Mouse (Mus musculus) lung, embryonic 16.5 days (tissue): ENCODE data around the gene Bcl11b. TPM values are rescaled to one million over a fixed set of nuclear protein-coding genes. Genes with fewer than 3 reads are reported as not detected.

ENCODE experiments used
- ATAC-seq: fragments of 200-750 bp; cut with Nextera tagmentation; 2 replicates; pipeline ENCODE4 v1.8.0; 2017; ENCODE audit warnings: low read depth, mild to moderate bottlenecking, moderate library complexity
- H3K27ac ChIP-seq: fragments of 300-500 bp; sonication (generic); 2 replicates; pipeline ENCODE4 v1.5.1; 2014; ENCODE audit warnings: mild to moderate bottlenecking, control low read depth, low read length
- H3K27me3 ChIP-seq: fragments of 300-500 bp; sonication (generic); 2 replicates; pipeline ENCODE4 v1.6.1; 2014; ENCODE audit warnings: low read depth, low read length, mixed read lengths; ENCODE audit not compliant: control insufficient read depth, insufficient read depth
- H3K36me3 ChIP-seq: fragments of 300-500 bp; sonication (generic); 2 replicates; pipeline ENCODE4 v1.6.1; 2014; ENCODE audit warnings: low read length; ENCODE audit not compliant: control insufficient read depth, insufficient read depth
- H3K4me1 ChIP-seq: fragments of 300-500 bp; sonication (generic); replicated peaks from 2 replicates; pipeline ENCODE4 v1.6.1; 2014; ENCODE audit warnings: low read length, mixed read lengths; ENCODE audit not compliant: control insufficient read depth, insufficient read depth
- H3K4me2 ChIP-seq: fragments of 300-500 bp; sonication (generic); 2 replicates; pipeline ENCODE4 v1.6.1; 2014; ENCODE audit warnings: low read depth, low read length, control low read depth
- H3K4me3 ChIP-seq: fragments of 300-500 bp; sonication (generic); 2 replicates; pipeline ENCODE4 v1.5.1; 2014; ENCODE audit warnings: mild to moderate bottlenecking, low read length, control low read depth
- H3K9ac ChIP-seq: fragments of 300-500 bp; sonication (generic); 2 replicates; pipeline ENCODE4 v1.6.1; 2014; ENCODE audit warnings: low read length, control low read depth
- H3K9me3 ChIP-seq: fragments of 300-500 bp; sonication (generic); 2 replicates; pipeline ENCODE4 v1.6.1; 2016; ENCODE audit warnings: low read length; ENCODE audit not compliant: control insufficient read depth
- WGBS: fragments of 180-500 bp; shearing (Covaris S2); extraction: QIAGEN DNeasy Blood & Tissue Kit; methylation state at CpG from one replicate; pipeline ENCODE4 v1.1.7; 2014; 5-methylcytosine and 5-hydroxymethylcytosine counted together
- polyA plus RNA-seq: library from polyadenylated mRNA; unstranded; fragments of >200 nt; fragmentation: Nextera tagmentation; extraction: Ambion mirVana; gene quantifications from 2 replicates; pipeline ENCODE4 v1.2.1, GENCODE M21; 2015

Gene Bcl11b
- polyA plus RNA-seq, 1 experiment from 2014 or later: 2.1 TPM

- Histone ChIP-seq H3K4me1 (peaks cover 31% of the 10 kb centered on the region), H3K9me3 (no peaks in the 10 kb centered on the region), H3K9ac (no peak overlapping the region), H3K27me3 (peaks cover 9% of the 10 kb centered on the region), H3K4me2 (no peak overlapping the region), H3K36me3 (no peaks in the 10 kb centered on the region), H3K27ac (no peak overlapping the region), H3K4me3 (no peak overlapping the region)
- WGBS: 55% methylated on average over 8 of the region's 8 CpGs
- ATAC-seq: no peak
Measured at GRCm38 (mm10) chr12:107977086-107977485, 26.3 kb downstream of the Bcl11b start.

- H3K27me3 ChIP-seq: peaks cover 9% of the 10 kb centered on the region
- H3K9me3 ChIP-seq: no peaks in the 10 kb centered on the region
- ATAC-seq: no peak
- no peaks in the 10 kb centered on the region for H3K36me3 ChIP-seq
- no peak overlapping the region for H3K9ac ChIP-seq
- WGBS: 34% methylated on average over 22 of the region's 22 CpGs
- no peak overlapping the region for H3K27ac ChIP-seq
- peaks cover 31% of the 10 kb centered on the region for H3K4me1 ChIP-seq
- H3K4me2 ChIP-seq: 0 out of 2 replicates have a peak overlapping the region, but pooled peaks have one; percentile 21
- H3K4me3 ChIP-seq: no peak overlapping the region
Measured at GRCm38 (mm10) chr12:107976571-107977001, 26.8 kb downstream of the Bcl11b start.

- H3K4me1 ChIP-seq: peaks cover 31% of the 10 kb centered on the region
- no peak overlapping the region for H3K4me3 ChIP-seq
- WGBS: 30% methylated on average over 14 of the region's 14 CpGs
- H3K27ac ChIP-seq: no peak overlapping the region
- H3K27me3 ChIP-seq: peaks cover 9% of the 10 kb centered on the region
- H3K36me3 ChIP-seq: no peaks in the 10 kb centered on the region
- no peak for ATAC-seq
- H3K9ac ChIP-seq: no peak overlapping the region
- no peaks in the 10 kb centered on the region for H3K9me3 ChIP-seq
- 0 out of 2 replicates have a peak overlapping the region, but pooled peaks have one; percentile 21 for H3K4me2 ChIP-seq
Measured at GRCm38 (mm10) chr12:107975897-107976570, 27.4 kb downstream of the Bcl11b start.

- ATAC-seq: no peak
- no peaks in the 10 kb centered on the region for H3K36me3 ChIP-seq
- no peaks in the 10 kb centered on the region for H3K9me3 ChIP-seq
- peaks cover 26% of the 10 kb centered on the region for H3K4me1 ChIP-seq
- H3K27me3 ChIP-seq: peaks cover 9% of the 10 kb centered on the region
- H3K27ac ChIP-seq: no peak overlapping the region
- H3K9ac ChIP-seq: no peak overlapping the region
- H3K4me2 ChIP-seq: no peak overlapping the region
- WGBS: 73% methylated on average over 10 of the region's 10 CpGs
- H3K4me3 ChIP-seq: no peak overlapping the region
Measured at GRCm38 (mm10) chr12:107975479-107975896, 27.9 kb downstream of the Bcl11b start.

- no peak overlapping the region for H3K4me3 ChIP-seq
- no peak overlapping the region for H3K9ac ChIP-seq
- no peak for ATAC-seq
- H3K27me3 ChIP-seq: peaks cover 9% of the 10 kb centered on the region
- no peaks in the 10 kb centered on the region for H3K9me3 ChIP-seq
- peaks cover 17% of the 10 kb centered on the region for H3K4me1 ChIP-seq
- H3K36me3 ChIP-seq: no peaks in the 10 kb centered on the region
- H3K27ac ChIP-seq: no peak overlapping the region
- H3K4me2 ChIP-seq: no peak overlapping the region
- 85% methylated on average over 11 of the region's 11 CpGs for WGBS
Measured at GRCm38 (mm10) chr12:107974504-107974903, 28.9 kb downstream of the Bcl11b start.

- peaks cover 4% of the 10 kb centered on the region for H3K27me3 ChIP-seq
- WGBS: 35% methylated on average over 11 of the region's 11 CpGs
- H3K4me1 ChIP-seq: peaks cover 17% of the 10 kb centered on the region
- peak; percentile 63 for ATAC-seq
- no peak overlapping the region for H3K9ac ChIP-seq
- H3K9me3 ChIP-seq: no peaks in the 10 kb centered on the region
- peak overlapping the region; percentile 20; the same call in 1 of the 2 replicates for H3K27ac ChIP-seq
- H3K36me3 ChIP-seq: no peaks in the 10 kb centered on the region
- H3K4me2 ChIP-seq: 0 out of 2 replicates have a peak overlapping the region, but pooled peaks have one; percentile 11
- no peak overlapping the region for H3K4me3 ChIP-seq
Measured at GRCm38 (mm10) chr12:107973556-107974140, 29.8 kb downstream of the Bcl11b start.

- Histone ChIP-seq H3K4me1 (peaks cover 10% of the 10 kb centered on the region), H3K9me3 (no peaks in the 10 kb centered on the region), H3K4me2 (no peak overlapping the region), H3K36me3 (no peaks in the 10 kb centered on the region), H3K27ac (no peak overlapping the region), H3K9ac (no peak overlapping the region), H3K4me3 (no peak overlapping the region), H3K27me3 (no peaks in the 10 kb centered on the region; the same call in 1 of the 2 replicates)
- no peak for ATAC-seq
- 68% methylated on average over 12 of the region's 12 CpGs for WGBS
Measured at GRCm38 (mm10) chr12:107971081-107971780, 32.2 kb downstream of the Bcl11b start.

- H3K27ac ChIP-seq: no peak overlapping the region
- ATAC-seq: no peak
- no peak overlapping the region for H3K9ac ChIP-seq
- H3K9me3 ChIP-seq: no peaks in the 10 kb centered on the region
- WGBS: 58% methylated on average over 12 of the region's 12 CpGs
- H3K27me3 ChIP-seq: no peaks in the 10 kb centered on the region
- H3K4me3 ChIP-seq: no peak overlapping the region
- H3K4me2 ChIP-seq: no peak overlapping the region
- peaks cover 10% of the 10 kb centered on the region for H3K4me1 ChIP-seq
- no peaks in the 10 kb centered on the region for H3K36me3 ChIP-seq
Measured at GRCm38 (mm10) chr12:107970637-107971036, 32.8 kb downstream of the Bcl11b start.

GRCm38 (mm10) chr12:107969841-107970371 lies 33.5 kb downstream of the Bcl11b start:
- no peaks in the 10 kb centered on the region for H3K9me3 ChIP-seq
- H3K36me3 ChIP-seq: no peaks in the 10 kb centered on the region
- WGBS: 67% methylated on average over 18 of the region's 18 CpGs
- H3K9ac ChIP-seq: no peak overlapping the region
- no peak overlapping the region for H3K27ac ChIP-seq
- H3K4me1 ChIP-seq: peaks cover 10% of the 10 kb centered on the region
- H3K4me3 ChIP-seq: no peak overlapping the region
- ATAC-seq: no peak
- no peak overlapping the region for H3K4me2 ChIP-seq
- no peaks in the 10 kb centered on the region for H3K27me3 ChIP-seq
